Mouse (Mus musculus): ENCODE results near the gene Bcan. TPM values are rescaled to one million over a fixed set of nuclear protein-coding genes. Genes with fewer than 3 reads are reported as not detected.

The Bcan gene
- 0.31 and 0.72 TPM in 2 replicates for polyA plus RNA-seq (2014; fragmentation: Nextera tagmentation; extraction: Ambion mirVana)

GRCm38 (mm10) chr3:88000181-88000580 lies at the start of gene Bcan:
Gene Bcan (minus strand): TSS chr3:88000230.
- WGBS: under 1% methylated on average over 39 of the region's 39 CpGs
- peak within 1 kb of the TSS; percentile 33 for H3K4me3 ChIP-seq (ENCODE audit: low read depth, low read length)
- peaks cover 85% of the 10 kb centered on the region for H3K27me3 ChIP-seq (ENCODE audit: control insufficient read depth, insufficient read depth, low read length)
- no peaks in the 10 kb centered on the region for H3K36me3 ChIP-seq (ENCODE audit: control insufficient read depth, insufficient read depth, low read length)
- DNase-seq (ENCODE audit: low spot score): no peak
- H3K4me2 ChIP-seq (ENCODE audit: low read depth): peak within 1 kb of the TSS; percentile 55
- no peak for ATAC-seq (ENCODE audit: insufficient read depth, low FRiP score, low TSS enrichment)
- H3K9ac ChIP-seq (ENCODE audit: low read length): no peak within 1 kb of the TSS; the same call in 1 of the 2 replicates
- no peak within 1 kb of the TSS for H3K27ac ChIP-seq (ENCODE audit: low read depth, low read length)
- no peaks in the 10 kb centered on the region for H3K9me3 ChIP-seq (ENCODE audit: control insufficient read depth, low read length)
- peaks cover 11% of the 10 kb centered on the region for H3K4me1 ChIP-seq (ENCODE audit: control insufficient read depth, insufficient read depth, low read length)

GRCm38 (mm10) chr3:88049532-88049931 lies 49.5 kb upstream of the Bcan start:
- Histone ChIP-seq H3K27me3 (ENCODE audit: control insufficient read depth, insufficient read depth, low read length) (no peaks in the 10 kb centered on the region), H3K4me1 (ENCODE audit: control insufficient read depth, insufficient read depth, low read length) (no peaks in the 10 kb centered on the region), H3K4me2 (ENCODE audit: low read depth) (no peak overlapping the region), H3K9me3 (ENCODE audit: control insufficient read depth, low read length) (no peaks in the 10 kb centered on the region), H3K4me3 (ENCODE audit: low read depth, low read length) (no peak overlapping the region), H3K36me3 (ENCODE audit: control insufficient read depth, insufficient read depth, low read length) (peaks cover 7% of the 10 kb centered on the region; the same call in 1 of the 2 replicates), H3K27ac (ENCODE audit: low read depth, low read length) (no peak overlapping the region), H3K9ac (ENCODE audit: low read length) (no peak overlapping the region)
- no peak for DNase-seq (ENCODE audit: low spot score)
- no peak for ATAC-seq (ENCODE audit: insufficient read depth, low FRiP score, low TSS enrichment)
- WGBS: 83% methylated on average over 3 of the region's 3 CpGs

GRCm38 (mm10) chr3:88042661-88043421 lies 42.8 kb upstream of the Bcan start, which contains the start of gene Gpatch4:
Gene Gpatch4 (plus strand): TSS chr3:88043108.
- Histone ChIP-seq H3K27ac (ENCODE audit: low read depth, low read length) (no peak within 1 kb of the TSS), H3K4me2 (ENCODE audit: low read depth) (peak within 1 kb of the TSS; percentile 60), H3K36me3 (ENCODE audit: control insufficient read depth, insufficient read depth, low read length) (no peaks in the 10 kb centered on the region), H3K4me1 (ENCODE audit: control insufficient read depth, insufficient read depth, low read length) (peaks cover 6% of the 10 kb centered on the region; the same call in 1 of the 2 replicates), H3K9ac (ENCODE audit: low read length) (peak within 1 kb of the TSS; percentile 61), H3K9me3 (ENCODE audit: control insufficient read depth, low read length) (no peaks in the 10 kb centered on the region), H3K27me3 (ENCODE audit: control insufficient read depth, insufficient read depth, low read length) (no peaks in the 10 kb centered on the region), H3K4me3 (ENCODE audit: low read depth, low read length) (peak within 1 kb of the TSS; percentile 75)
- DNase-seq (ENCODE audit: low spot score): peak; percentile 86
- WGBS: 11% methylated on average over 36 of the region's 36 CpGs
- peak; percentile 69 for ATAC-seq (ENCODE audit: insufficient read depth, low FRiP score, low TSS enrichment)

- Histone ChIP-seq H3K9me3 (ENCODE audit: control insufficient read depth, low read length) (no peaks in the 10 kb centered on the region), H3K9ac (ENCODE audit: low read length) (no peak overlapping the region), H3K27me3 (ENCODE audit: control insufficient read depth, insufficient read depth, low read length) (0 out of 2 replicates have a peak, but pooled peaks cover 6% of the 10 kb centered on the region), H3K4me1 (ENCODE audit: control insufficient read depth, insufficient read depth, low read length) (no peaks in the 10 kb centered on the region), H3K27ac (ENCODE audit: low read depth, low read length) (no peak overlapping the region), H3K4me3 (ENCODE audit: low read depth, low read length) (no peak overlapping the region), H3K36me3 (ENCODE audit: control insufficient read depth, insufficient read depth, low read length) (no peaks in the 10 kb centered on the region), H3K4me2 (ENCODE audit: low read depth) (no peak overlapping the region)
- WGBS: 56% methylated on average over 1 of the region's 1 CpGs
- no peak for DNase-seq (ENCODE audit: low spot score)
- no peak for ATAC-seq (ENCODE audit: insufficient read depth, low FRiP score, low TSS enrichment)
Observed at GRCm38 (mm10) chr3:88035561-88036293, 35.7 kb upstream of the Bcan start.

- 72% methylated on average over 5 of the region's 5 CpGs for WGBS
Observed at GRCm38 (mm10) chr3:88033506-88033905, 33.5 kb upstream of the Bcan start.

GRCm38 (mm10) chr3:88030608-88031395 lies 30.8 kb upstream of the Bcan start:
- WGBS: 21% methylated on average over 19 of the region's 19 CpGs
- Histone ChIP-seq H3K4me3 (ENCODE audit: low read depth, low read length) (no peak overlapping the region), H3K27me3 (ENCODE audit: control insufficient read depth, insufficient read depth, low read length) (peaks cover 12% of the 10 kb centered on the region; the same call in 1 of the 2 replicates), H3K36me3 (ENCODE audit: control insufficient read depth, insufficient read depth, low read length) (no peaks in the 10 kb centered on the region), H3K27ac (ENCODE audit: low read depth, low read length) (no peak overlapping the region), H3K4me2 (ENCODE audit: low read depth) (no peak overlapping the region), H3K4me1 (ENCODE audit: control insufficient read depth, insufficient read depth, low read length) (no peaks in the 10 kb centered on the region), H3K9me3 (ENCODE audit: control insufficient read depth, low read length) (no peaks in the 10 kb centered on the region; the same call in 1 of the 2 replicates), H3K9ac (ENCODE audit: low read length) (no peak overlapping the region)
- DNase-seq (ENCODE audit: low spot score) (no peak), ATAC-seq (ENCODE audit: insufficient read depth, low FRiP score, low TSS enrichment) (no peak)

More at GRCm38 (mm10) chr3:88033506-88033905, 33.5 kb upstream of the Bcan start:
- H3K4me2 ChIP-seq (ENCODE audit: low read depth): no peak overlapping the region
- H3K9ac ChIP-seq (ENCODE audit: low read length): no peak overlapping the region
- no peak for ATAC-seq (ENCODE audit: insufficient read depth, low FRiP score, low TSS enrichment)
- H3K4me3 ChIP-seq (ENCODE audit: low read depth, low read length): no peak overlapping the region
- H3K9me3 ChIP-seq (ENCODE audit: control insufficient read depth, low read length): no peaks in the 10 kb centered on the region
- no peak overlapping the region for H3K27ac ChIP-seq (ENCODE audit: low read depth, low read length)
- H3K4me1 ChIP-seq (ENCODE audit: control insufficient read depth, insufficient read depth, low read length): no peaks in the 10 kb centered on the region
- H3K27me3 ChIP-seq (ENCODE audit: control insufficient read depth, insufficient read depth, low read length): peaks cover 12% of the 10 kb centered on the region; the same call in 1 of the 2 replicates
- no peaks in the 10 kb centered on the region for H3K36me3 ChIP-seq (ENCODE audit: control insufficient read depth, insufficient read depth, low read length)
- DNase-seq (ENCODE audit: low spot score): no peak

- DNase-seq (ENCODE audit: low spot score) (no peak), ATAC-seq (ENCODE audit: insufficient read depth, low FRiP score, low TSS enrichment) (no peak)
- no peaks in the 10 kb centered on the region for H3K36me3 ChIP-seq (ENCODE audit: control insufficient read depth, insufficient read depth, low read length)
- no peak within 1 kb of the TSS for H3K4me3 ChIP-seq (ENCODE audit: low read depth, low read length)
- no peak within 1 kb of the TSS for H3K27ac ChIP-seq (ENCODE audit: low read depth, low read length)
- WGBS: 52% methylated on average over 5 of the region's 5 CpGs
- no peak within 1 kb of the TSS for H3K4me2 ChIP-seq (ENCODE audit: low read depth)
- H3K9me3 ChIP-seq (ENCODE audit: control insufficient read depth, low read length): no peaks in the 10 kb centered on the region; the same call in 1 of the 2 replicates
- peaks cover 42% of the 10 kb centered on the region for H3K27me3 ChIP-seq (ENCODE audit: control insufficient read depth, insufficient read depth, low read length)
- H3K4me1 ChIP-seq (ENCODE audit: control insufficient read depth, insufficient read depth, low read length): peaks cover 12% of the 10 kb centered on the region
- no peak within 1 kb of the TSS for H3K9ac ChIP-seq (ENCODE audit: low read length)
Observed at GRCm38 (mm10) chr3:88027434-88028186, 27.6 kb upstream of the Bcan start, which contains the start of gene Hapln2. Gene Hapln2 (minus strand): TSS chr3:88027583.

GRCm38 (mm10) chr3:88026823-88027222 lies 26.8 kb upstream of the Bcan start:
- Histone ChIP-seq H3K9ac (ENCODE audit: low read length) (no peak overlapping the region), H3K4me2 (ENCODE audit: low read depth) (no peak overlapping the region), H3K27me3 (ENCODE audit: control insufficient read depth, insufficient read depth, low read length) (peaks cover 49% of the 10 kb centered on the region), H3K36me3 (ENCODE audit: control insufficient read depth, insufficient read depth, low read length) (no peaks in the 10 kb centered on the region), H3K4me3 (ENCODE audit: low read depth, low read length) (no peak overlapping the region), H3K4me1 (ENCODE audit: control insufficient read depth, insufficient read depth, low read length) (peaks cover 16% of the 10 kb centered on the region), H3K9me3 (ENCODE audit: control insufficient read depth, low read length) (no peaks in the 10 kb centered on the region; the same call in 1 of the 2 replicates), H3K27ac (ENCODE audit: low read depth, low read length) (no peak overlapping the region)
- no peak for DNase-seq (ENCODE audit: low spot score)
- no peak for ATAC-seq (ENCODE audit: insufficient read depth, low FRiP score, low TSS enrichment)
- 67% methylated on average over 7 of the region's 7 CpGs for WGBS
